Mouse (Mus musculus) small intestine, adult 2 months (tissue): Measurements from ENCODE around the gene Bnipl.

Experiments used
- CTCF ChIP-seq: fragments of 200-500 bp; IDR thresholded peaks from 2 replicates; pipeline ENCODE4 v1.5.1; 2012; ENCODE audit warnings: low read depth, mild to moderate bottlenecking, control low read depth, inconsistent platforms, low read length, moderate library complexity, mixed read lengths; ENCODE audit not compliant: insufficient replicate concordance, insufficient read length; ENCODE audit errors: extremely low read depth
- POLR2A ChIP-seq: fragments of 200-500 bp; IDR thresholded peaks from 2 replicates; pipeline ENCODE4 v1.6.1; 2012; ENCODE audit warnings: low read depth, mild to moderate bottlenecking, control low read depth, inconsistent platforms, low read length, moderate library complexity

- no peak for TF ChIP-seq CTCF
- no peak for TF ChIP-seq POLR2A
Measured at GRCm38 (mm10) chr3:95256931-95257330, 5.9 kb upstream of the Bnipl start.
